Mouse (Mus musculus): ENCODE data around the gene Sidt1.
A peak's percentile ranks its signal among the peaks of the same experiment; 100 is the strongest.

The Sidt1 gene

DNA sequence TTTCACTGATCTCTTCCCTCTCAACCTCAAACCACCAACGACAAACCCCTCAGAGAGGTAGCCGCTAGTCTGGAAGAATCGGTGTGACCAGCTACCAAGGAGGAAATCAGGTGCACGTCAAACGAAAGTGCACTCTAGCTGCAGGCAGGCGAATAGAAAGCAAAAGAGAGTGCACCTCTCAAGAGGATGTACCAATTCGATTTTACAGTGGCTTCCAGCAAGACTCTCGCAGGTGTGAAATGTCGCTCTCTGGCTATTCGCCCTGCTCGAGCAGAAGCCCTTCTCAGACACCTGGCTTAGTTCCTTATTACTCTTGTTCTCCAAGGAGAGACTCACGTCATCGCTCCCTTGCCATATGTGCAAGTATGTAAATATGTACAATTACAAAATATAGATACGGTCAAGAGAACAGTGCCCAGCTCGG, at the start of gene Sidt1:
Gene Sidt1 (minus strand): TSS at position 336 of the 424 bp plus-strand sequence.
- DNase-seq = peak; percentile 75

DNA sequence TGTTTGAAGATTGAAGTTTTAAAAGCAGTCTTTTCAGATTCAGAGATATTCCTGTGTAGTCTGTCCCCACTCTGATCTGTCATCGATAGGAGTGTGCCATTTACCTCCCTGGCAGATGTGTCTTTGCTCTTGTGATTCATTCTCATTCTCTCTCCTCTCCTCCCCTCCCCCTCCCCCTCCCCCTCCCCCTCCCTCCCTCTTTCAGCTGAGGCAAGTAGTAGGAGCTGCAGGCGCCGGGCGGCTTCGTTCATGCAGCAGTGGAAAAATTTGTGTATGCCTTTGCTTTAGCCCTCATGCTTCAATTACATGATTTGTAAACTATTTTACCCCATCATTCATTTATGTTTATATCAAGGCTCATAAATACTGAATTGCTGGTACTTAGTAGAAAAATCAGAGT, 48.6 kb upstream of the Sidt1 start:
- DNase-seq = no peak

DNA sequence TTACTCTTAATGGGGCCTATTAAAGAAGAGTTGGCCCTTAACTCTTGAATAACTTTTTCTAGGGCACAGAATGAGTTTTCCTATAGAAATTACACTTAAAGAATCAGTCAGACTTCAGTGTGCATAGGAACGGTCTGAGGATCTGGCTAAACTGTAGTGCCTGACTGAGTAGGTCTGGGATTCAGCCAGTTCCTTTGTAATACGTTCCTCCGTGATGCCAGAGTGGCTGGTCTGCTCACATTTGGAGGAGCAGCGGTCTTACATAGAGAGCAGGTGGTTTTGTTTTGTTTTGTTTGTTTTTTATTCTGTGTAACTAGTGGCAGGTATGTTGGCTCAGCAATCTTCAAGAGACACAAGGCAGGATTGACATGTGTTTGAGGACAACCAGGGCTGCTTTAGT, 47.0 kb upstream of the Sidt1 start:
- no peak for DNase-seq

DNA sequence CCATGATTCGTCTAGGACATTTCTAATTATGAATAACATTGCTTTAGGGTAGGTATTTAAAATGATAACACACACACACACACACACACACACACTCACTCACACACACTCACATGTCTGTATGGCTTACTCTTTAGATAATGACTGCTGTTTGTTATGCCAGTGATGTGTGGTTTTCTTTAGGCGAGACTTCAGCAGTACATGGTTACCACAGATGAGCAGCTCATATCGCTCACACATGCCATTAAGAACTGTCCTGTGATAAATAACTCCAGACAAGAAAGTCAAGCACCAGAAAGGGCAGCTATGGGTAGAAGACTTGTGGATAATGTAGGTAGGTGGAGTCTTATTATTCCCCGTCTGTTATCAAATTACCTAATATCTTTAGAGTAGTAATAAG, 42.5 kb upstream of the Sidt1 start:
- DNase-seq = no peak

DNA sequence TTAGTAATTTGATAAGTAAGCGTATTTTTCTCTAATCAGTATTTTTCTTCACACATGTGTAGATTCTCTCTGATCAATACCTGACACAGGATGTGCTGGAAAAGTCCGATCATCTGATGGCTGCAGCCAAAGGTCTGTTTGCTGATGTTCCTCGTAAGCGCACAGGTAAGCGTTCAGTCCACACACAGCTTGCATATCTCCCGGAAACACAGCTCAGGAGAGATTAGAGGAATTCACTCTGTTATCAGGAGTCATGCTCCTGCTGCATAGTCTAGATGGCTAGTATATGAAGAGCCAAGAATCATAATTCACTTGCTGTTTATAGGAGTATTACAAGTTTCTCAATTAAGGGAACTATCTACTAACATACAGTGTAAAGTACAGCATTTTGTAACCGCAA, 32.5 kb upstream of the Sidt1 start:
- no peak for DNase-seq

DNA sequence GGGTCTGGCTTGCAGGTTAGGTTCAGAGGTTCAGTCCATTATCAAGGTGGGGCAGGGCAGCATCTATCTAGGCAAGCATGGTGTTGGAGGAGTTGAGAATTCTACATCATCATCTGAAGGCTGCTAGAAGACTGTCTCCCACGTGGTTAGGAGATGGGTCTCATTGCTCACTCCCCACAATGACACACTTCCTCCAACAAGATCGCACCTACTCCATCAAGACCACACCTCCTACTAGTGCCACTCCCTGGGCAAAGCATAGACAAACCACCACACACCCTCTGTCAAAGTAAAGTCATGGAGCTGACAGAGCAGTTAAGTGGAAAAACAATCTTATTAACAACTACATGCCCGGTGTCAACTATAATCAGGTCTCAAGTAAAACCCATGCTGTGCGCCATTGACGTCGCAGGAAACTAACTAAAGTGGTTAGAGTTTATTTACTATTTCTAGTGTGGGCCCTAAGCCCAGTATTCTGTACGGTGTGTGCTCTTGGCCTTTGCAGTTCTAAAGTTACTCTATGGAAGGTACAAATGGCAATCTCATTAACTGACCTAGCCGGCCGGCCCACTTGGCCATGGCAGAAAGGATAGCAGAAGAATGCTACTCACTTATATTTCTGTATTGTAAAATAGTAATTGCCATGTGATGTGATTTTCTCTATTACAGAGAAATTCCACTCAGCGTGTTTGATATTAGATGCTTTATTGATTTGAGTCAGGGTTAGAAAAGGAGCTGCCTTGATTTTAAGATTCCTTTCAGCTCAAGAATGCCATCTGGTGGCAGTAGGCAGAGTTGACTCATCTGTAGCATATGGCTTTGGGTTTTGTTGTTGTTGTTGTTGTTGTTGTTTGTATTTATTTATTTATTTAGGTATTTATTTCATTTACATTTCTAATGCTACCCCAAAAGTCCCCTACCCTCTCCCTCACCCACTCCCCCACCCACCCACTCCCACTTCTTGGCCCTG, 29.2 kb upstream of the Sidt1 start:
- DNase-seq = peak; percentile 32

DNA sequence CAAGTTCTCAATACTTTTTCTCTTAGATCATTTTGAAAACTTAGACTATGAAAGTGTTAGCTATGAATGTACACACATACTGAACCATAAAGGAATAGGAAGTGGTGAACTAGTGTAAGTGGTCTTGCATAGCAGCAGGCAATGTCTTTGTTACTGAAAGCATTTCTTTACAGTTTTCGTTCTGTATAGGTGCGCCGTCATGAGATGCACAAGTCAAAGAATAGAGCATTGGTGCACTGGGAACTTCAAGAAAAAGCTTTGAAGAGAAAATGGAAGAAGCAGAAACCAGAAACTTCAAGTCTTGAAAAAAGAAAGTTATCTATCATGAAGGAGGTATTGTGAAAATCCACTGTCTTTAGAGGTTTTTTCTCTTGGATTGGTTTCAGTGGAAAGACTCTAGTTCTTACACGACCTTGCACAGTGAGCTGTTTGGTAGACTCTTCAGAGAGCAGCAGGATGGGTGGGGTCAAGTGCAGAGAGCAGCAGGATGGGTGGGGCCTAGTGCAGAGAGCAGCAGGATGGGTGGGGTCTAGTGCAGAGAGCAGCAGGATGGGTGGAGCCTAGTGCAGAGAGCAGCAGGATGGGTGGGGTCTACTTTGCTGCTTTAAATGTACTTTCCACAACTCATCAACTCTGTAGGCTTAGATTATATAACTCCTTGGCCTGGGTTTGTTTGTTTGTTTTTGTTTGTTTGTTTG, 24.7 kb upstream of the Sidt1 start:
- no peak for DNase-seq

DNA sequence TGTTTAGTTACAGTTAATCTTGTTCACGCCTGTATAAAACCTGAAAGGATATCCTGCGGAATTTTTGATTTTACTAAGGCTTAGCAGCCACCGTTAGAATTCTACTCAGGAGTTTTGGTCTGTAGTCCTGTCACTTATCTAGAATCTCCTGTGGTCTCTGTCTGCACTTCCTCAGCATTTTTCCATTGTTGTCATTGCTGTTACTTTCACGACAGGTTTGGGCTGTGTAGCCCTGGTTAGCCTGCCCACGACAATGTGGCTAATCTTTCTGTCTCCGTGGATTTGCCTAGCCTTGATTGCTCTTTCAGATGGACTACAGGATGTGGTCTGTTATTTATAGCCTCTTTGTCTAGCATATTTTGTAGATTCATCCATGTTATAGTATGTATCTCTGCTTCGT, 23.3 kb upstream of the Sidt1 start:
- no peak for DNase-seq

DNA sequence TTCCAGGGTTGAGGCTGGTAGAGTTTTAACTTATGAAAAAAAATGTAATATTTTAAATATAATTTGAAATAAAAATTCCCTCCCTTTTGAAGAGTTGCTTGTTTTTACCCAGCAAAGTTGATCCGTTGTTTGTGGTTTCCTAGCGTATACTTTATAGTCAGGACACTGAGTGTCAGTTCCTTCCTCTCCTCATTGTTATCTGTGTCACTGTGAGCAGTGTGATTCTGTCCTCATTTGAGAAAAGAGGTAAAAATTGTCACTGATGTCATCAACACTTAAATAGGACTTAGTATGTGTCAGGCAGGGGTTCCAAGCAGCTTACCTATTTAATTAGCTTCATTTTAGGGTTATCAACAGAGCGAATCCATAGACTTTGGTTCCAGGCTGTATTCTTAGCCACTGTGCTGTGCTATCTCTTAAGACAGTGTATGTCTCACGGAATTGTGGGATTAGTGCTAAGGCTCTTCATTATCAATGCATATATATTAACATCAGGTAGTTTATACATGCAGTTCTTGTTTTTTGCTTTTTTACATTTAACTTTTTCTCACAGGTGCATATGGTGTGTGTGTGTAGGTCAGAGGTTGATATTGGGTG, 16.9 kb upstream of the Sidt1 start:
- no peak for DNase-seq

DNA sequence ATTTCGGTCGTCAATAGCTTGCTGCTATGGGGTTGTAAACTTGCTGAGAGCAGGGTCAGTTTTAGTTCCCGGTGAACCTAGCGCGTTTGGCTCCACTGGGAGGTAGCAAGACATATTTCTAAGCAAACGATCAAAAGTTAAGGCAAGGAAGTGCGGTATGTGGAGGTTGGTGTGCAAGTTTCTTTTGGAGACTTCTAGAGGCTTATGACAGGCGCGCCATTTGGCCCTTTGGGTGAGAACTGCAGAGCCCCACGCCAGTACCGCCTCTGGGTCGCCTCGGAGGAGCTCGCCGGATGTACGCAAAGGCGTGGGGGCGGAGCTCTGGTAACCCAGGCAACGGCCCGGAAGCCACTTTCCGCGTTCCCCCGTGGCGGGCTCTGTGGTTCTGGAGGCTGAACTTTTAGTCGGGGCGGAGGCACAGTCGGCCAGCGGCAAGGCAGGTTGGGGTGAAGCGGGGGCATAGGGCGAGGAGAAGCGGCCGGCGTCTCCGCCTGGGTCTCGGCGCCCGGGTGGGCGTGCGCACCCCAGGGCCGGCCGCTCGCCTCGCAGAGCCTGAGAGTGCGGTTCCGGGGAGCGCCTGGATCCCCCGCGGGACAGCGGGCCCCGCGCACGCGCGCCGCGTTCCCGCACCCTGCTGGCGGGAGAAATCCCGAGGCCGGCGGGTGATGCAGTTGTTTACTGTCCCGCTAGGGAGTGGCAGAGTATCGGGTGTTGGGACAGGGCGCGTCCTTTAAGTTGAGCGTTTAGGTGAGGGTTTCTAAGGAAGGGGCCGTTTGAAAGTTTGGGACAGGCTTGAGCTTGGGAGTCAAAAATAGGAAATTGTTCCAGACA, 14.3 kb upstream of the Sidt1 start, which contains the start of gene Spice1:
Gene Spice1 (plus strand): TSS at position 51 of the 831 bp plus-strand sequence.
- DNase-seq = peak; percentile 90

DNA sequence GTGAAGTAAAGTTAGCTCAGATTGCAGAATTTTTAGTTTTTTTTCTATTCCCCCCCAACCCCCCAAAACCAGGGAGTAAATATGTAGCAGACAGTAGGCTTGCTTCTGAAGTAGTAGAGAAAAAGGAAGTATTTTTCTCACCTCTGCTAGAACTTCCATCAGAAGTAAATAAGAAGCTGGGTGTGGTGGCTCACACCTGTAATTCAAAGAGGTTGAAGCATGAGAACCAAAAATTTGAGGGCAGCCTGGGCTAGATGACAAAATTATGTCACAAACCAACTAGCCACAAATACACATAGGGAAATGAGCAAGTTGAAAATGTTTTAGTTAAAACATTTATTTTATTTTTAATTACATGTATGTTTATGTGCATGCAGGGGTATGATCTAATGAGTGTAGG, 4.5 kb upstream of the Sidt1 start:
- no peak for DNase-seq

DNA sequence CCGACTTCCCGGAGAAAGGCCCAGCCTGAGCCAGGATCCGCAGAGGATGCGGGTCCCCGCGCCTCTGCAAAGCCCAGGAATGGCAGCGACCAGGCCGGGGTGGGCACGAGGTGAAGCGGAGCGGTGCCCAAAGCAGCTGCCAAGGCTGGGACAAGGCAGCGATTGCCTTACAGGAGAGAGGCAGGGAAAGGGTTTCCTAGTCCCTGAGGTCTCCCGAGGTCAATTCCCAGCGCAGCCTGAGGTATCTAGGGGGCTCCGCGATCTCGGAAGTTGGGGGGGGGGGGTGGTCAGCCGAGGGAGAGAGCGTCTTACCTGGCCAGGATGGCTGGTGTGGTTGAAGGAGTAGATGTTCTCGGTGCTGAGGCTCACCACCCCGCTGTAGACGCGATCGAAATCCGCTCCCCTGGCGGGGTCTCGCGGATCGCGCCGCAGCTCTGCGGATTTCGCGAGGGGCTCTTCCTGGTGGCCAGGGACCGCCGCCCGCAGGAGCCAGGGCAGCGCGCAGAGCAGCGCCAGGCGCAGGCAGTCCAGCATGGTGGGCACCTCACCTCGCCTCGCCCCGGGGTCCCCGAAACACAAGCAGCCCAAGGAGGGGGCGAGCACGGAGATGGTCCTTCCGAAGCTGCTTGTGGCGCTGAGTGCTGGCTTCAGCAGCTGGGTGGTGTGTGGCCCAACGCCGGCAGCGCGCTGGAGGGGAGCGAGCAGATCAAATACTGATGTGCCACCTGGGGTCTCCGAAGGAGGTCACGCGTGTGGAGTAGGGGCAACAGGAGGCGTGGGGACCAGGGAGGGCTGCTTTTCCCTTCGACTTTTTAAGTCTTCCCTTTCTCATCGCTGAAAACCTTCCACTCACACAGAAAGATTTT, 768 bp downstream of the Sidt1 start:
- DNase-seq = peak; percentile 58

DNA sequence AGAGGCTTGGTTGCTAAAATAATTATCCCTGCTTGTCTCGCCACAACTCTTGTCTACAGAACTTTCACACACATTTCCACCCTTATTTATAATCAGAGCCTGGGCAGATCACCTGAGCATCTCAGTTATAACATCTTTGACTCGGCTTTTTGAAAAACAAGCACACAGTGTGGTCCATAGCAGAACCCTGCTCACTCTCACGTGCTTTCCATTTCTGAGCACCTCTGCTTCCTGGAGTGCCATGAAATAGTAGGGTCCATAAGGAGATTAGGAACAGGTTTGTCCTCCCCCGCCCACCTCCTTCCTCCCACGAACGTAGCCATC, 1.4 kb downstream of the Sidt1 start:
- DNase-seq = no peak

DNA sequence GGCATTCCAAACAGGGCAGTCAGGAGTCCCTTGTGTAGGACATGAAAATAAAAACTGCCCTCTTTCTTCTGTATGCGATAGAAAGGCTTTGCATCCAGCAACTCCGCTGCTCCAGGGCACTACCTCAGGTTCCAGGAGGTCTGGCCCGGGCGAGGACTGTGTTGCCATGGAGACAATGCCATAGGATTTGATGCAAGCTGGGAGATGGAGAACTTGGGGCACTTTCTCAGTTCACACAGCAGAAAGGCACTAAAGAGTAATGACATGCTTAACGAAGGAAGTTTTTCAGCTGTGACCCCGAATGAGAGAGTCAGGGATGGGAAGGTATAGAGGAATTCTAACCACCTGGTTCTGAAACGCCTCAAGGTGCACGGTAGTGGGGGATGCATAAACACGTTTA, 1.8 kb downstream of the Sidt1 start:
- DNase-seq = peak; percentile 56

DNA sequence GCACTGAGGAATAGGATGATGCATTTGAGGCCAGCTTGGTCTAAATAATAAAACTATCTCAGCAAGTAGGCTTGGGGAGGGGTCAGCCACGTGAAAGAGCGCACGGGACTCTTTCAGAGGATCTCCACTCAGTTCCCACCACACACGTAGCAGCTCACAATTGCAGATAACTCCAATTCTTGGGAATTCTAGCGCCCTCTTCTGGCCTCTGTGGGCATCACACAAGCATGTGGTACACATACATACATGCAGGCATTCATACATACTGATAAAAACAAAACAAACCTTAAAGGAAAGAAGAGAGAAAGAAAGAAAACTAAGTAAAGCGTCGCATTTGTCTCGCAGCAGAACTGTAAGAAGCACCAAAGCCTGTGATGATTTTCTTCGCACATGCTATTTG, 2.3 kb downstream of the Sidt1 start:
- peak; percentile 35 for DNase-seq

DNA sequence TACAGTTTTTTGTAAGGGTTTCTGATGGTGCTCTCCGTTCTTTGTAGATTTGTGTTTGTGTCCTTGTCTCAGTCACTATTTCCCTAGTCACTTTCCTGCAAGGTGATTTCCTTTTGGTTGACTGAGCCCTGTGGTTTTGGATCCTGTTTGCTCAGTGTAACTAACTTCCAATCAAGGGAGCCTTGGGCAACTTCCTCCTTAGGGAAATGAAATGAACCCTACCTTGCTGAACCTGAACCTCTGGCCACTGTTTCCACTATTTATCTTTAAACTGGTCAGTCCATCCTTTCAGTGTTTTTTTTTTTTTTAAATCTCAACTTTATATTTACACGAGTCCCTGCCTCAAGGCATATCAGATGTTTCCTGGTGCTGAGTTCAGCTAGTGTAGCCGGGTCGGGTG, 4.4 kb downstream of the Sidt1 start:
- DNase-seq = no peak

DNA sequence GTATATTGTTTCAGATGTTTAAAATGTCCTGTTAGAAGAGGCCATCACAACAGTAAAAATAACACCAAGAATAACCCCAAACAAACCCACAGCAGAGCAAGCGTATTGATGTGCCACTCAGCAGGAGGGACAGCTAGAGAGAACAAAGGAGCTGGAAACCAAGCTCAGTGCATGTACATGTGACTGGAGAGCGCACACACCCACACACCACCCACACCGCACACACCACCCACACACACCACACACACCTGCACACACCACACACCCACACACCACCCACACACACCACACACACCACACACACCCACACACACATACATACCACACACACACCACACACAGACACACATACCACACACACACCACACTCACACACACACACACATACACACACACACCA, 12.8 kb downstream of the Sidt1 start:
- DNase-seq = no peak

DNA sequence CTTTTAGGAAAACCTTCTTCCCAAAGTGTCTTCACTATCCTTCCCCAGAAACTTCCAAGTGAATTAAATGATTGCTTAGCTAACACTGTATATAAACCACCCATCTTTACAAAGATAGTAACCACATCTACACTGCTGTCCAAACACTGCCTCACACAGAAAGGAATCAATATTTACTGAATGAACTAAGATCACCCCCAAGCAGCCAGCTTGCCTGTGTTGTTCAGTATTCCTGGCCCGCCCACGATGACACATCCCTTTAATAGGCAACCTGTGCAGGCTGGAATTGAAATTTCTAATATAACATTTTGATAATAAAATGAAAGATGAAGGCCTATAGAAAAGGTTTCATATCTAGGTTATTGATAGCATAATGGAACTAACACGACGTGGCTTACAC, 16.6 kb downstream of the Sidt1 start:
- no peak for DNase-seq

DNA sequence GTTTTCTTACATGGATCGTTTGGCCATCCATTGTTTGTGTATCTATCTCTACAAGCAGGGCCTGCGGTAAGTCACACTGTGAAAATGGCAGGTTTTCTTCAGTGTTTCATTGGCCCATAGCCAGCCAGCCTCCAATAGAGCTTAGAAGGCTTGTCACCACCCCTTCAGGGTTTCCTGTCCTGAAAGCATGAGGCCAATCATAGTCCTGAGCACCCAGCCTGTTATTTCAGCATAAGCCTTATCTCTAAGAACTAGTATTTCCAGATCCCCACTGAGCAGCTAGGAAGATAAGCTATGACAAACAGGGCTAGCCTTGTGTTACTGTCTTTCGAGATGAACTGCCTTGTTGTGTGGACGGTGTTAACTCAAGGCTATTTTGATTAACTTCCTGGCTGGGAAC, 19.6 kb downstream of the Sidt1 start:
- no peak for DNase-seq

DNA sequence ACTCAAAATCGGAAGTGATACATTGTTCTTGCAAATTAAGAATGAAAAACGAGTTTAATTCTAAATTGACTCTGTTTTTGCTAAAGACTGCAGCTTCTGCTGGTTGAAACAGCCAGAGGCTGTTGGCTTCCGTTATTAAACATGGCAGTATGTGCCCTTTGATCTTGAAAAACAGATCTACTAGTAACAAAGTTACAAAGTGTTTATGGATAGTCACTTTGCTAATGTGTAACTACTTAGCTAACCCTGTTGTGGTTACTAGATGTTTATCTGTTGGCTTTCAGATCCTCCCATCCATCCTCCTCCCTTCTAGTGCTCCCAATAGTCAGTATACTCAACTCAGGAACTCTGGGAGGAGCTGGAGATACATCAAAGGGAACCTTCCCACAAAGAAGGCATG, 27.4 kb downstream of the Sidt1 start:
- DNase-seq = no peak

DNA sequence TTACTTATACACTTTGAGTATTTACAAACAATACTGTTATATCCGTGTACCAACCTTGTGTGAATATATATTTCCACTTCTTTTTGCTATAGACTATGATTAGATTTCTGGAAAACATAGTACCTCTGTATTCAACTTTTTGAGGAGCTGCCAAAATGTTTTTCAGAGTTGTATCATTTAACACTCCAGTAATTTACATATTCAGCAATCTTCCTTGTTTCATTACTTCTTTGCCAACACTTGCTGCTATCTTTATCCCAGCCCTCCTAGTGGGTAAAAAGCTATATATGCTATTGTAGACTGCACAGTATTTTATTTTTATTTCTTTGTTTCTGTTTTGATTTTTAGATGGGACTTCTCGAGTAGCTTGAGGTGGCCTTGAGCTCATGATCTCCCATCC, 29.2 kb downstream of the Sidt1 start:
- DNase-seq = no peak

All from cerebellum, adult 11-12 months (tissue).